Mouse (Mus musculus) neutrophil, adult 5-6 weeks (primary cell): ENCODE measurements around the gene St6galnac5. TPM values are rescaled to one million over a fixed set of nuclear protein-coding genes. Genes with fewer than 3 reads are reported as not detected.

Experiments used
- ATAC-seq: fragments of 151-379, 151-347 bp; 2 replicates; pipeline ENCODE4 v1.8.0; 2017; ENCODE audit warnings: mild to moderate bottlenecking, moderate TSS enrichment; ENCODE audit not compliant: insufficient number of reproducible peaks, poor library complexity, low FRiP score, severe bottlenecking; ENCODE audit errors: extremely low read depth
- total RNA-seq: library from RNA; stranded (forward); fragments of 200-1000 nt; gene quantifications from 2 replicates; pipeline ENCODE4 v1.2.3, GENCODE M21; 2017

Gene St6galnac5
- total RNA-seq, result 0.12 and 0.86 TPM in 2 replicates

DNA sequence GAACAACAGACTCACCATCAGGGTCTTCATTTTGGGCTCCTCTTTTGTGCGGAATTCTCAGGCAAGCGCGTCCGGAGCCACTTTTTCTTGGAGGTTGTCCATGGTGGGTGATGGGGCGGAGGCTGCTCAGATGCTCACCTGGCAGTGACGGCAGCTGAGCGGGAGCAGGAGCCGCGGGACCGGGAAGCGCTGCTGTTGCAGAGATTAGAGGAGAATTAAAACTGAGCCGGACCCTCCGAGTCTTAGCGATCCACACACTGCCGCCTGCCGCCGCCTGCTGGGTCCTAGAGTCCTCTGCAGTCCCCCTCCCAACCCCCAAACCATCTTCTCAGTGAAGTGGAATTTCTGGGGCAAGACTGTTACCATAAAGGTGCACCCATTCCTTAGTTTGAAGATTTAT lies at the start of gene St6galnac5:
St6galnac5 (minus strand) TSS at position 259 of the 400 bp plus-strand sequence.
- ATAC-seq, result no peak

DNA sequence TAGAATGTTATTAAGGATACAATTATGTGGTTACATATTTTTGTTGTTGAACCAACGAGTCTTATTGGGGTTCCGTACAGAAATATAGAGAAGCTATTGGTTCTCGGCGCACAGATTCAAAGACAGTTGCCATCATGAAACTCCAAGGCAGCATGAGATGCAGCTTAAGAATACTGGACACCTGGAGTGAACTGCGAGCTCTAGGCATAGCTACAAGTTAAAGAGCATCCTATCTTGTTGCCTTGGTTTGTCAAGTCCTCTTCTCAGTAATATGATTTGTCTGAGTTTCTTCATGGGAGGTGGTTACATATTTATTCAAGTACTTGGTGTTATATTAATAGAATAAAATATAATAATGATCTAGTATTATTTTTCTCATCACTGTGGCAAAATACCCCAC lies 48.7 kb upstream of the St6galnac5 start:
- ATAC-seq, result no peak

DNA sequence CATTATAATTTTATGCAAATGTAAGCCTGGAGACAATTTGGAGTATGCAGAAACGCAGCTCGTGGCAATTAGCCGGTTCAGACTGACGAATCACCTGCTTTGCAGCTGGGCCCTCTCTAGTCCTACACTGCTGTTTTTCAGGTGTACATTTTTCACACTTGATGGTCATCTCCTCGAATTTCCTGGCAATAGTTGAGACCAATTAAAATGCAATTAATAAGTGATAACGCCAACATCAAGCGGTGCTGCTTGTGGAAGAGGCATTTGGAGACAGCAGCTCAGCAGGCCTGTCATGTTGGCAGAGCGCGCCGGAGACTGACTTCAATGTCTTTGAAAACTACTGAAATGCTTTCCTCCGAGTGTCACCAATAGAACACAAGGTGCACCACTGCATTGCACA lies 42.0 kb upstream of the St6galnac5 start:
- no peak for ATAC-seq

DNA sequence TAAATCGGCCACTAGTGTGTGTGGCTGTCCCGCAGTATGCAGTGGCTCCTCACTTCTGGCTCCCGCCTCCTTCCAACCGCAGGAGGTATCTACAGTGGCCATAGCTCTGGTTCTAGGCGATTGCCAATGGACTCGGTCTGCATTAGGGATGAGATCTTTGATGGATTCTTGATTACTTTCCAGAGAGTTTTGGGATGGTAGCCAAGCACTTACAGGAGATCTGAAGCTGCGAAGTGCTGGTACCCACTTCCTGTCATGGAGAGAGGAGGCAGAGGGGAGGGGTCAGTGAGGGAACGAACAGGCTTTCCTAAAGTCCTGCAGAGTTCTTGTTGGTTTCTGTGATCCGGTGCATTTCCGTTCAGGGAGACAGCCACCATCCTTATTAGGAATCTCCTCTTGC lies 36.0 kb upstream of the St6galnac5 start:
- no peak for ATAC-seq

DNA sequence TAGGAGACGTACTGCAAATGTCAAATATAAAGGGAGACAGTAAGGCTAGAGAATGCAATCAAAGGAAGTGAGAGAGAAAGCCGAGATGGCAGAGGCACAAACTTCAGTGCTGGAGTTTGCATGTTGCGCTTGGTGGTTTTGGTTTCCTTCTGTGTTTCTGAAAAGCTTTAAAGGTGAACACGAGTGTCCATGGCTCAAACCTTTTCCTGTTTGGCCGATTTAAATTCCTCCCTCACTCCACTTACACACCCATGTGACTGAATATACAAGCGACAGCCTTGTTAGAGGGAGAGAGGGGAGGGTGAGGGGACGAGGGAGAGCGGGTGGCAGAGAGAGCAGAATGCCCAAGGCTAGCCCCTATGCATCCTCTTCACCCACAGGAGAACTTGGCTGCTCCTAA lies 34.3 kb upstream of the St6galnac5 start:
- no peak for ATAC-seq

DNA sequence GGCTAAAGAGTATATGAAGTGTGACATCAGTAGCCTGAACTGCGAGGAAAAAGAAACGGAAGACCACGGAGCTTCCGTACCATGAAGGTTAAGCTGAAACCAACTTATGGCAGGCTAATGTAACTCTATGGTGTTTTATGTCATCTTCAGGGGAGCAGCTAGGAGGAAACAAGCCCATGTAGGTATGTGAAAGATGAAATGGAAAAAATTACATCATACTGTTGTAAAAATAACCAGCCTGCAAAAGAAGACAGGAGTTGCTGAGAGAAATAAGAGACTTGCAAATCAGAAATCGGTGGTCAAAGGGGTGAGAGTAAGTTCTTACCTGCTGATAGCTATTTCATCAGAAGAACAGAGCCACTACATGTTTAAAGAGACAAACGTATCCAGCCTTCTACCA lies 24.8 kb upstream of the St6galnac5 start:
- ATAC-seq, result no peak

DNA sequence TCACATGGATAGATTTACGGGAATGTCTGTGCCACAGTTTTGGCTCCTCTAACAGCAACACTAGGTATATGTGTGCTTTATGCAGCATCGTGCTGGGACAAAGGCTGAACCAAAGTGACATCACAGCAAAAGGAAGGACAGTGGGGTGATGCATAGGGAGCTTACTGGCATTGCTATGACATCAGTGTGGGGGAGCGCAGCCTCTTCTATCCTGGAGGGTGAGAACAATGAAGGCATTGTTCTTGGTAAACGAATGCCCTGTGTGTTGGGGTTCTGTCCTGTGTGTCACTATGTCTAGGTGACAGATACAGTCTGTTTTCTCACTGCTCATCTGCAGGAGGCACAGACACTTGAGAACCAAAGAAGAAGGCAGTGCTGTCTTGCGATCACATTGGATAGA lies 16.9 kb upstream of the St6galnac5 start:
- no peak for ATAC-seq

DNA sequence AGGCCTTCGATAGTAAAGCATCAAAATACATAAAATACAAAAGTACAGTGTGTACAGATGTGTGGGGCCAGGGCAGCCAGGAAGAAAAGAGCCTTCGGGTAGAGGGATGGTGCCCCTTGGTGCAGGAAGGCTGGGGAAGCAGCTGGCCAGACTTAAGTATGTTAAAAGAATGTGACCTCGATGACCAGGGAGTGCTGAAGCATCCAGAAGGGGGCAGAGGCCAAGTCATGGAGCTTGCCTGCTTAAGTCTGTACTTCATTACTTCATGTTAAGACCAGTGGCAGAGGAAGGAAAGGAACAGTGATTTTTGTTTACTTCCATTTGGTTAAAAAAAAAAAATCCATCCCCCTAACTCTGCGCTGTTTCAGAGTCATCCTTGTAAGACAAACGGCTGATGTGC lies 16.1 kb upstream of the St6galnac5 start:
- no peak for ATAC-seq

DNA sequence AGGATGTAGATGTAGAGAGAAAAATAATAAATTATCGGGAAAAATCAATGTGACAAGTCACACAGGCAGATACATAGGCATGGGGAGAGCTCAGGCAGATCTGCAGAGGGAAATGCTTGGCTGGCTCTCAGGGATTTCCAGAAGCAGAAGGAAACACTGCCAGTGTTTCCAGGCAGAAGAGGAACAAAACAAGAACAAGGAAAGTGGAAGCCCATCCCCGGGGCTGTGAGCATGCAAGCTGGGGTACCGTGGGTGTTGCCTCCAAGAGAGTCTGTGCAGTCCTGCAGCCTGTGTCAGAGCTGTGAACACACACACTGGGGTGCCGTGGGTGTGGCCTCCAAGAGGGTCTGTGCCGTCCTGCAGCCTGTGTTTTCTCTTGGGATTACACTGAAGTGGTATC lies 11.6 kb upstream of the St6galnac5 start:
- no peak for ATAC-seq

DNA sequence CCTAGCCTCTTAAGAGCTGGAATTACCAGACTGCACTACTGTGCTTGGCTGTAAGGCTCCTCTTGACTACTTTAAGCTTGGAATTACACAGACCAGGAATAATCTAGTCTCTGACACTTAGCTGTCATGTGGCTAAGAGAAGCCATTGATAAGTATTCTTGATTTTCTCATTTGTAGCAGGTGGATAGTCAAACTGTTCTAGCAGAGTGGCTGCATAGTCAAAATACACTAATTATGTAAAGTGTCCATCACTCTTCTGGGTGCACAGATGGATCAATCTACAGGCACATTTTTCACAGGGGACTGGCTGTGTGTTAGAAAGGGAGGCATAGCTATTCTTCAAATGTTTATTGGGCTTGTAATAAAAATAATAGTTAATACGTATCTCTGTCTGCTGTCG lies 8.7 kb upstream of the St6galnac5 start:
- no peak for ATAC-seq

DNA sequence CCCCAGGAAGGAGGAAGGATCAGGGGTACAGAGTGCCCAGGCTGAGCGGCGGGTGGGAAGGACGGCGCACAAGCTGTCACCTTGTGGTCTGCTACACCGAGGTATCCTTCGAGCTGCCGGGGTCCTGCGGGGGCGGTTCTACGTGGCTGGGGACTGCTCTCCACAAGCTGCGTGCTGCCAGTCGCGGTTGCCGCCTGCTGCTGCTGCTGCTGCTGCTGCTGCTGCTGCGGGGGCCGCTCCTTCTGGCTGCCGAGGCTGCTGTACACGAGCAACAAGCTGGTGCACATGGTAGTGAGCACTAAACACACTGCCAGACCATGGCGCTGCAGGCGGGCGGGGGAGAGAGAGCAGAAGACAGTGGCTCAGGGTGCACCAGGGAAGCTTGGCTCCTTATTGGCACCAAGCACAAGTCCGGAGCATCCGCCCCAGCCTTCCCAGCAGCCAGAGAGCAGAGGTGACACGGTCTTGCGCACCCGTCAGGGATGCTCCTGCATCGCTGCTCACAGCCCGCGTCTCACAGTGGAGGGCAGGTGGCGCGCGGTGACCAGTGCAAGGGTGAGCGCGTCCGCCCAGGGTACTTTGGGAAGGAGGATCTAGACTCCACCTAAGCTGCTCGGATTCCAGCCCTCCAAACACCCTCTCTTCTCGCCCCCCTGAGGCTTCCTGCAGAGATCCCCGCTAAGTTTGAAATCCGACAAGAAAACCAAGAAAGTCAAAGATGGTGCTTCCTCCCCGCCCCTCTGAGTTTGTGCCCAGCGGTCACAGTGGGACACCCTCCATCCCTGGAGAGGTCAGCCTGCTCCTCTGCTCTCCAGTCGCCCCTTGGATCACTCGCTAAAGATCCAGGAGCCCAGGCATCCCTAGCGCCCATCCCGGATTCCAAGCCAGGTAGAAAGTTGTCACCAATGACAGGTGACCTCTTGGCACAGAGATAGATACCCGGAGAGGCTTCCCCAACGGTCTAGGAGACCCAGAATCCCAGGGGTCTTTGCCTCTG lies 770 bp downstream of the St6galnac5 start:
- no peak for ATAC-seq

DNA sequence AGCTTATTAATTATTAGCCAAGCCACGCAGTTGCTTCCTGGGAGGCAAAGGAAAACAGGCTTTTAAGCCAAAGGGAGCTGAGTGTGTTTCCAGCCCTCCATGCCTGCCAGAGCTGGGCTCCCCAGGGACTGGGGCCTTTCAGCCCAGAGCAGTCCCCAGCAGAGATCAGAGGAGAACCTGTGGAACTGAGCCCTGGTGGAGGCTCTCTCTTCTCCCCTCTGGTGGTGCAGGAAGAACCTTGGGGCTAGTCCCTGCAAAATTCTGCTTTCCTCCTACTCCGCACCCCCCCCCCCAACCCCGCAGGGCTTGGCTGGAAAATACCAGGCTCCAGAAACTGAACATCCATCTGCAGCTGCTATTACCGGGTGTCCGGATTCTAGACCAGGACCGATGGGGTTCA lies 1.6 kb downstream of the St6galnac5 start:
- ATAC-seq, result no peak

DNA sequence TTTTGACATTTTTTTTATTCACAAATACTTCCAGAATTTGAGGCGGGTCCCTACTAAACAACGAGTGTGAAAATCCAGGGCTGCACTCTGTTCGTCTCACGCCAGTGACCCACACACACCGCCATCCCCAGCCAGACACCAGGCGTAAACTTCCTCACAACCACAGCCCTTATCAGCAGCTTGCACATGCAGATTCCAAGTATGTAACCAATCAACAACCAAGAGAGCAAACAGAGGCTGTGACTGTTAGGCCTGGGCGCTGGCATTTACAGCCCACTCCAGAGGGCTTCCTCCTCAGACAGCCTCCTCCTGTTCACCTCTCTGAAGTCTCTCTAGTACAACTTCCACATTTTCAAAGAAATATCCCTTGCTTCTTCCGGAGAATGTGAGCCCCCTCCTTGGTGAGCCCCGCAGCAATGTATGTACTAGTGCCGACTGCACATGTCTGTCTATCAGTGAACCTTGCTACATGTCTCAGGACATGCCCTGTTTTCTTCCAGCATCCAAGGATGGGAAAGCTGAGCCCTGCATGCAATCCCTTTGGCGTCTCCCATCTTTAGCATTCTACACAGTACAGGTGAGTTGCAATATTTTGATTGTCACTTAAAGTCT lies 2.5 kb downstream of the St6galnac5 start:
- no peak for ATAC-seq

DNA sequence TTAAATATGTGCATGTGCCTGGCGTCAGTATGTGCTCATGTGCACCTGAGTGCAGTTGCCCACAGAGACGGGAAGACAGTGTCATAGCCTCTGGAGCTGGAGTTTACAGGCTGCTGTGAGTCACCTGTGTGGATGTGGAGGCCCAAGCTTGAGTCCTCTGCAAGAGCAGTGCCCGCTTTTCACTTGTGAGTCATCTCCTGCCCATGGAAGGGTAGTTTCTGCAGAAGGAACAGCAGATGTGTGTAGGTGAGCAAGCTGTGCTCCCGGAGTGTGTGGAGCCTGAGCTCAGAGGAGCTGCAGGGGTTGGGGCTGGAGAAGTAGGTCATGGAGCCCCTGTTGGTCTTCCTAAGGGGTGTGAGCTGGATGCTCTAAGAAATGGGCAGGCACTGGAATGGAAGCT lies 10.7 kb downstream of the St6galnac5 start:
- ATAC-seq, result no peak

DNA sequence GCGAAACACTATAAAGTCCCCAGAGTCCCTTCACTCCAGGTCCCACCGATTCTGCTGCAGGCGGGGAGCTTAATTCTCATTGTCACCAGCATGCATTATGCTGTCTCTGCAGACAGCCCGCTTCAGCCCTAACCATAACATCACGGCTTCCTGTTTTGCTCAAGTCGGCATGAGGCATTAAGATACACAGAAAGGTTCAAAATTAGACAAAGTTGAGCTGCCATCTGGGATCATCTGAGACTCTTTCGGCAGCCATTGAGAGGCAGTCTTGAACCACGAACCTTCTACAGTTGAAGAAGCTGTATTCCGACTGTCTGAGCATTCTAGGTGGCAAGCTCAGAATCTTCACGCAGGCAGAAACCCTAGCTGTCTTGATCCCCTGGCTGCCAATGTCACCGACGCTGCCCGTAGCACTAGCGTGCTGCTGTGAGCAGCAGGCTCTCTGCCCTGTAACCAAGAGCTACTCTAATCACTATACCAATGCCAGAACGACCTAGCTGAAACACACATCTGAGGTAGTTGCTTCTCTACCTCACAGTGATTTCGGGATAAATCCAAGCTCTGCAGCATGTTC lies 12.2 kb downstream of the St6galnac5 start:
- no peak for ATAC-seq

DNA sequence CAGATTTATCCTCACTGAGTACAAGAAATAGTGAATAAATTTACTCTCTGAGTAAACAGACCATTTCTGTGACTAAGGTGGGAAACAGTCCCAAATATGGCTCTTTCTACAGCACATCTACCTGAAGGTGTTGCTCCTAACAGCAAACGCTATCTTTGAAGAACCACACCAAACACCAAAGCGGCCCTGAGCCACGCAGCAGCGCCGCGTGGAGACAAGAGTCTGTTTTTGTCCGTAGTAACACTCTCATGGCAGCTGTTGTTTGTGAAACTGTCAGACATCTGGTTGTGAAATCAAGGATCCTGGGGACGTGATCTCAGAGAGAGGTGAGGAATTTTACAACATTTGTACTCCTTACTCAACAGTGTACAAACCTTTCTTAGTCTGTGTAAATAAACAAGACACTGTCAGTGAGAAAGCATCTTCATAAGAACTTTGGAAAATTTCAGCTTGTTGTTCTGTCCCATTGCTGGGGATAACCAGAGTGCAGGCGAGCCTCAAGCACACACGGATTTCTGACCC lies 20.1 kb downstream of the St6galnac5 start:
- no peak for ATAC-seq

DNA sequence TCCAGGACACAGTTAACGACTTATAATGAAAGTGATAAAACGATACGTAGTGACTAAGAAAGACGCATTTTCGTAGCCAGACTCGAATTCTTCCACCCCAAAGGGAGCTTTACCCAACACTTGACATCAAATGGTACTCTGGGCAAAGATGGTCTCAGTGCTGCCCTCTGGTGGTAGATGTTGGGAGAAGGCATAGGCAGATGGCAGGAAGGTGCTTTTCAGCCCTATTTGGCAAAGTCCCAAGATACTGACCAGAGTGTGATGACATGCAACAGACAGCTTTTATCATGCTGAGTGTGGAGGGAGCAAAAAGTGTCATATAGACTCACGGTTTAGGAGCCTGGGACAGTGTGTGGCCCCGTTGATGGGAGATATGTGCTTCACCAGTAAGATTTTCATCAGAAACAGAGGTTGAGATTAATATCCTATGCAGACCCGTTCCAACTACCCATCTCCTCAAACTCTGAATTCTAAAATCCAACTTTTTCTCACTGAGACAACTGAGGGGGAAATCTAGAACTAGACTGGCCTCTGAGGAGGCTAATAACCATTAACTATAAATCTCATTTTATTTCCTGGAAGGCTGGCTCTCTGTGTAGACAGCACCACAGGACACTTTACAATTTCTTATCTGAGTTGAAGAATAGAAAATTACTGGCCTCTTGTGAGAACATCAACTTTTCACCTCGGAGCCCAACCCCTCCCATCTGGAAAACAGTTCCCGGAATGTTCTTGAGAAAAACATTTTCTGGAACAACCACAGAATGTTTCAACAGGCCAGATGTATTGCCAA lies 23.5 kb downstream of the St6galnac5 start:
- ATAC-seq, result peak; percentile 52; the same call in 1 of the 2 replicates

DNA sequence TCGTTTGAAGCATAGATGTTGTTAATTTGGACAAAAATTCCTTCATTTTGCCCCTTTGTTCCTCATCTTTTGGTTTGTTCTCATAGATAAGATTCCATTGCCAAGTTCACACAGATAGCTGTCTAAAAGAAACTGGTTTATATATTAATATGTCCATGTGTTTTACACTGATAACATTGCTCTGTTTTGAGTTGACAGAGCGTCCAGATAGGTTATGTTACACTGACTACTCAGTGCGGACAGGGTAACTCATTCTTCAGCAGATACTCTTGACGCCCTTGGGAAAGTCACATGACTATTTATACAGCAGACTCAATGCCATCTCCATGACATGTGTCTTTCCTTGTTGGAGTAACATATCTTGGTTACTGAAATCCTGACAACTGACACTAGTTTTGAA lies 25.3 kb downstream of the St6galnac5 start:
- no peak for ATAC-seq

DNA sequence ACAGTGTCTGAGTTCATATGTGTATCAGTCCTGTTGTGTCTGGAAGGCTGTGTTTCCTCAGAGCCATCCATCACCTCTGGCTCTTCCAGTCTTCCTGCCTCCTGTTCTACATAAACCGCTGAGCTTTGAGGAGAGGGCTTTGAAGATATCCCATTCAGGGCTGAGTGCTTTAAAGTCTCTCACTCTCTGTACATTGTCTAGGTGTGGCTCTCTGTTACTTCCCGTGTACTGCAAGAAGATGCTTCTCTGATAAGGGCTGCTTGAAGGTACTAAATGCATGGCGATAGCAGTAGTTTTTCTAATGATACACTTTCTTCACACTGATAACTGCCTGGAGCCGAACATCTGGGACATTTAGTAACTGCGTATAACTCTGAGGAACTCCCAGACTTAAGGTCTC lies 26.0 kb downstream of the St6galnac5 start:
- ATAC-seq, result no peak
